Mouse (Mus musculus): Measurements from ENCODE around the gene Nuak2.

DNA sequence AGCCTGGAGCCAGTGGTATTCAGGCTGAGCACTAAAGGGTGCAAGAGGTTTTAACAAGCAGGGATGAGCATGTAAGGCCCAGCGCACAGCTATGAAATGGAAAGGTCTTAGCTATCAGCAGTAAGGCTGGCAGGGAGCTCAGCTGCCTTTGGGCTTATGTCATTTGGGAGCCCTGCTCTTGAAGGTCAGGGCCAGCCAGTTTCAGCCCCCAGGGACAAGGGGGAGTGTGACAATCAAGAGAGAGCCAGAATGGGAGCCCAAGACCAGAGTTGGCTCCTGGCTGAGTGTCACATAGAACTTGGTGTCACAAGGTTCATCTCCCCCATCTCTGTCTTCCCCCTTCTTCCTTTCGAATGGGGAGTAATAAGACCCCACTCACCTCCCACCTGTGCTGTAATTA, 28.5 kb upstream of the Nuak2 start:
- TF ChIP-seq GATA1 (IDR thresholded peaks at IDR 0.05; ENCODE audit: borderline replicate concordance, low read length) (no peak), FLI1 (IDR thresholded peaks at IDR 0.05; ENCODE audit: low read length) (no peak)

All from megakaryocyte, embryonic 14.5 days (primary cell).